Mouse (Mus musculus) urinary bladder, postnatal 36 days (tissue): Measurements from ENCODE around the gene Nfkb1.

Experiments
- DNase-seq, 2 experiments: peaks; one replicate each; pipeline ENCODE4 v3.0.0; 2022; ENCODE audit warnings: low spot score in 2 of 2, mixed read lengths in 1 of 2

The Nfkb1 gene

DNA sequence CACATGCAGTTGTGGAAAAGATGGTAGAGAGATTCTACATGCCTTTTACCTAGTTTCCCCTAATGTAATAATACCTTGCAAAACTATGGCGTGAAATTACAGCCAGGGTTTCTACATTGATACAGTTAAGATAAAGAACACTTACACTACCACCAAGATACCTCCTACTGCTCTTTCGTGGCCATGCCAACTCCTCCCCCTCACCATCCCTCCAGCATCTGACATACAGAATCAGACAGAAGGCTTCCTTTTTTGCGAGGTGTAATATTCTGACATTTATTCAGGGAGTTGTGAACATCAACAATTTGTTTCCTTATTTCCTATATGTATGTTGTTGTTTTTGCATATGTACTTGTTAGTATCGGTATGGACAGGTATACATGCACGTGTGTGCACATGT, 11.3 kb upstream of the Nfkb1 start:
- DNase-seq: no peak

DNA sequence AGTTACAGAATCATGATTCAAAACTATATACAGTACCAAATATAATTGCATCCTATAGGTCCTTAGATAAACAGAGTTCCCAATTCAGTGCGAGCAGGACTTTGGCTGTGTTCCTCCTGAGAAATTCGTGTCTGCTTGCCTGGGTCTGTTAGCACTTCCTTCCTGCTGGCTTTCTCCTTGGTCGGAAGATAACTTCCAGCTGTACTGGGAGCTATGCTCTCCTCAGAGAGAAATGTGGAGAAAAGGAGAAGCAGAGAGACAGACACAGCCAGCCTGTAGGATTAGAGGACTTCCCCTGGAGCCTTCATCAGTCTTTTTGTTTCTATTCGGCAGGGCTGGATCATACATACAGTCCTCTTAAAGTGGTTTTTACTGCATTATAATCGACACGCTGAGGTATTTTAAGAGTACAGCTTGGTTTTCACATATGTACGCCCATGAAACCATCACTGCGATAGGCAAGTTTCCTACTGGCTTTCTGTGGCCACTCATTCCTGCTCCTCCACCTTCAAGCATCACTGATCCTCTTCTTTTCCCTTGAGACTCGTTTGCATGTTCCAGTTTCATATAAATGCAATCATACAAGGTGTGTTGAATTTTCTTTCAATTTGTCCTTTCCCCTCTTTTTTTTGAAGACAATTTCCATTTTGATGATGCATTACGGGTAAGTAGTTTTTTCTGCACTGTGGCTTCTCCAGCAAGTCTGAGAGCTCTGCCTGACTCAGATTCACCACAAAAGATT, 8.3 kb upstream of the Nfkb1 start:
- DNase-seq: no peak

- no peak for DNase-seq
Measured at GRCm38 (mm10) chr3:135698466-135698975, 7.2 kb upstream of the Nfkb1 start.

DNA sequence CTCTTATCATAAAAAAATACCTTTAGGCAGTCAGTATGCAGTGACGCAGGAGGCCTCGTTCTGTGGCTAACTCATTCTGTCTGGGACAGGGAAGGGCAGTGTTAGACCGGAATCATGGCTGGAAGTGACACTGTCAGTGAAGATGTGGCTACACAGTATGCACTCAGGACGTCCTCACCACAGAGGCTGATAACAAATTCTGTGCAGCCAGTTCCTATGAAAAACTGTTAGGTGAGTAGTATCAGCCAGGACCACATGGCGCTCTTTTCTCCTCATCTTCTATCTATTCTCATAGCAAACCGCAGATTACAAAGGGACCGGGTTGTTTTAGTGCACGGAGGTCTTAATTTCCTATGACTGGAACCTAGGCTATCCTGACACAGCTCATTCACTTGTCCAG, 4.9 kb upstream of the Nfkb1 start:
- no peak for DNase-seq

DNA sequence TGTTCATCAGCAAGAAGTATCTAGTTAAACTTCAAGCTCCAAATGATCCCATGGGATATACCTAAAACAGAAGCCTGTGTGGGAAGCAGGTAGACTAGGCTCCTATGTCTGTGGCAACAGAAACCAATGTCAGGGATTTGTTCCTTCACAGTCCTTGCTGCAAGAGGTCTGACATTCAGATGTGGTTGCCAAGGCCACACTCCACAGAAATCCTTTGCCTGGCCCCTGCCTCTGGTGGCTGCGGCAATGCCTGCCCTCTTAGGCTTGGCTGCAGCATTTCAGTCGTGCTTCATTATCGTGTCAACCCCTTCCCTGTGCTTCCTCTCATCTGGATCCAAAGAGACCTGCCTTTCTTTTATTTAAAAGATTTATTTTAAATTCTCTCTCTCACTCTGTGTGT, 1.7 kb upstream of the Nfkb1 start:
- DNase-seq: no peak

GRCm38 (mm10) chr3:135690568-135691190, 668 bp downstream of the Nfkb1 start:
- DNase-seq: peak; percentile 42 to 46

- DNase-seq: no peak
Measured at GRCm38 (mm10) chr3:135689773-135690567, 1.4 kb downstream of the Nfkb1 start.

- DNase-seq: no peak
Measured at GRCm38 (mm10) chr3:135688970-135689772, 2.2 kb downstream of the Nfkb1 start.

DNA sequence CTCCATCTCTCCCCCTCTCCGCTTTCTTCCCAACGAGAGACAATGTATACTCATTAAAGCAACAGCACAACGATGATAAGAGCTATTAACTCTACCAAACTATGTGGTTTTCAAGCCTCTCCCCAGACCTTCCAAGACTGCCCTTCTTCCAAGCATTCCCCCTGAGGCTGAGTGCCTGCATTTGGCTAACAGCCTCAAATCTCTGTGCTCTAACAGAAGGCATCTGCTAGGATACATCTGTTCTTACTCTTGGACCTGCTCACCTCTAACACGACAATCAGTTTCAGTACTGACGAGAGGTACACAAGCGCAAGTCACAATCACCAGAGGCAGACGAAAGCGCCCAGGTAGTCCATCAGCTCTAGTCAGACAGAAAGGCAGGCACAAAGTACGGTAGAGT, 3.4 kb downstream of the Nfkb1 start:
- no peak for DNase-seq

DNA sequence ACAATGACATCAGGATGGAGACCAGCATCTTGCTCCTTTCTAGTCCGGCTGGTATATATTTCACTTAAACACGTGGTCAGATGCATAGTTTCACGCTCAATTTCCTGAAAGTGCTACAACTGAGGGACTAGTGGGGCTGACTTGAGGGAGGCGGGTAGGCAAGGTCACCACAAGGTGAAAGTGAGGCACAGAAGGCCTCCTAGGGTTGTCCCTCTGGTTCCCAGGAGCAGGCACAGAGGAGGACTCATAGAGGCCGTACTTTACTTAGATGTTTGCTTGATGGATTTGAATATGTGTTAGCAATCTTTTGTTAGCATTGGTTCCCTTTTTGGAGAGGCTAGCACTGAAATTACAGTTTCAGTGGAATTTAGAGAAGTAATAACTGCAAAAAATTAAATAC, 4.9 kb downstream of the Nfkb1 start:
- DNase-seq: no peak

GRCm38 (mm10) chr3:135683275-135683674, 8.1 kb downstream of the Nfkb1 start:
- no peak for DNase-seq

GRCm38 (mm10) chr3:135682240-135682639, 9.1 kb downstream of the Nfkb1 start:
- DNase-seq: no peak

DNA sequence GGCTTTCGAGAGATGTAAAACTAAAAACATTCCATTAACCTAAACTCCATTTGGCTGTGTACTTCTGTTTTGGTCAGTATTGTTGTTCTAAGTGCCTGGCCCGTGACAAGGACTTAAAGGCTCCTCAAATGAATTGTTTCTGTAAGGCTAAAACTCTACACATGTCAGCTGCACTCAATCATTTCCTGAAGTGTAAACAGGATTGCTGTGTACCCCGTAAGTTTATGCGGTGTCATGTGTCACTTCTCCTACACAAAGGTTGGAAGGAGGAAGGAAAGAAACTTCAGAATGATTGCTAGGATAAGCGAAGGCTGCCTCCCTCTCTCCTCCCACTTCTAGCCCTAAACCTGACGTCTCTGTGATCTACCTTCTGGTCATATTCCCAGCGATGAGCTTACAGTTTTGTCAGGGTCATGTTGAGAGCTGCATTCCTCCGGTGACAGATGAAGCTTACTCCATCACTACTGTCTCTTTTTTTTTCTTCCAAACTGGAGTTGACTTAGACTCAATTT, 10.0 kb downstream of the Nfkb1 start:
- no peak for DNase-seq

DNA sequence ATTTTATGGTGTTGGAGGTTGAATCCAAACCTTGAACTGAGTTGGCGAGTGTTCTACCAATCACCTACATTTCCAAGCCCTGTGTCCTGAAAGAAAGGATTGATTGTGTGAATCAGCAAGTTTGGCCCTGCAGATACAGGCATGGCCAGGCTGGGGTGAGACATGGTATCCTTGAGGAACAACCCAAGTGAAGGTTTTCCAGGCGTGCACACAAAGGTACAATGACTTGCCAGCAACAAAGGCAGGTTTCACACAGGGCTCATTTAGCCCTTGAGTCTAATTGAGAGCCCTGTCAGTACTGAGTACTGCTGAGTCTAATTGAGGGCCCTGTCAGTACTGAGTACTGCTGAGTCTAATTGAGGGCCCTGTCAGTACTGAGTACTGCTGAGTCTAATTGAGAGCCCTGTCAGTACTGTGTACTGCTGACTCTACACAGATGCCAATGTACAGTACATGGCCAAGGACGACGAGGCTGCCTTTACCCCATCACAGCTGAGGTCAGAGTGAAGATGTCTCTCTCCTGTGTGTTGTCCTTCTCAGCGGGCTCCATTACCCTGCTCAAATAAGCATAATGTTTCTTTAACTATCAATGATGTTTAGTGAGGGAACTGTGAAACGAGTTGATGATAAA, 11.0 kb downstream of the Nfkb1 start:
- DNase-seq: no peak

DNA sequence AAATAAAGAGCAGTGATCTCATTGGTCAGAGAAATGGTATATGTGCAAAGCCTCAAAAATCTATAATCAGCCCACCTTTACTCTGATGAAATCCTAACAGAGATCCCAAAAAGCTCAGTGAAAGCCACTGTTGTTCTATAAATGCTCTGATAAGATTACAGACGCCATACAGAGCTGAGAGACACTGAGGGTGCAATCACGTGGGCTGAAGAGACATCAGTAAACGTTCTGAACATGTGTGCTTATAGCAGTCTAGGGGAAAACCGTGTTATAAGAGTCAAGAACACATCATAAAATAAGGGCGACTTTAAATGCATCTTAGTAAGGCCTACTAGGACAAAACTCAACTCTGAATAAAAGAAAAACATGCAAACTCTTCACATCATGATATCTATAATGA, 14.3 kb downstream of the Nfkb1 start:
- no peak for DNase-seq

GRCm38 (mm10) chr3:135676364-135676763, 15.0 kb downstream of the Nfkb1 start:
- DNase-seq: no peak

- no peak for DNase-seq
Measured at GRCm38 (mm10) chr3:135675480-135675879, 15.9 kb downstream of the Nfkb1 start.

DNA sequence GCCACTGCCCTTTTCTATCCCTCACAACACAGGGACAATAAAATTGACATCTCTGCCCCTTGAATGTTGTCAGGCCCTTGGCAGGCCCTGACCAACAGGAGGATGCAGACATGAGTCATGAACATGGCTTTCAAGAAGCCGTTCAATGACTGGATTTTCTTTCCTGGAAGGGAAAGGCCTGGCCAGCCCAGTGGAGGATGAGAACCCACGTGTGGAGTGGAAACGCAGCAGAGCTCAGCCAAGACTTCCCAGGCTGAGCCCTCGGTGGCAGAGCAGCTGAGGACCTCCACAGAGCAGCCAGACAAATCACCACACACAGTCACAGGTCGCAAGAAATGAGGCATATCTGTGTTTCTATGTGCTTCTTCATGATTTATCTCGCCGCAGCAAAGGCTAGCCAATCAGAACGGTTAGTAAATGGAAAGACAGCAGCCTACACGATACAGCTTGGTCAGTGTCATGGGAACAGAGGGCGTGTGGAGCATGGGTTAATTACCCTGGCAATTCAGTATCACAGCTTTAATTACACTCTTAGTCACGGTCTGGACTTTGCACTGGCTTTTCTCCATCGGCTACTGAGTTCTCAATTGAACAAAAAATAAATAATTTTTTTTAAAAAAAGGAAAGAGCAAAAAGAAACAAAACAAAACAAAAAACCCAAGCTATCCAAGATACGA, 16.5 kb downstream of the Nfkb1 start:
- no peak for DNase-seq

DNA sequence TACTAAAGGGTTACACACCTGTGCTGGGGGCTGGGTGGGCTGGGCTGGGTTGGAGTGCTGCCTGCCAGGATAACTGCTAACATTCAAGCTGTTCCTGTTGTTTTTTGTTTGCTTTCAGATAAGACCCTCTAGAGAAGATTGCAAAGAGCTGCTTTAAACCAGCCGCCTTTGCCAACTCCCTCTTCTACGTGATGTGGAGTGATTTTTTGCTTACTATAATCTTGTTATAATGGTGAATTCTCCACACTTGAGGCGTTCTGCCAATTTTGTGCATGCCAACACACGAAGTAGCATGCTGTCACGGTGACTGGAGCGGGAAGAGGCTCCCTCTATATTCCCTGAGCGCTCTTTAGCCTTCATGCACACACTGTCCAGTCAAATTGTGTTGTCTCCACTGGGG, 17.7 kb downstream of the Nfkb1 start:
- no peak for DNase-seq

- DNase-seq: no peak
Measured at GRCm38 (mm10) chr3:135673041-135673440, 18.3 kb downstream of the Nfkb1 start.
